Mouse (Mus musculus) liver, embryonic 11.5 days (tissue): ENCODE data around the gene Inpp4b. TPM values are rescaled to one million over a fixed set of nuclear protein-coding genes. Genes with fewer than 3 reads are reported as not detected.
A peak's percentile ranks its signal among the peaks of the same experiment; 100 is the strongest.

Experiments used
- ATAC-seq: fragments of 200-750 bp; cut with Nextera tagmentation; replicated peaks from 2 replicates; pipeline ENCODE4 v1.8.0; 2017; ENCODE audit warnings: moderate number of reproducible peaks, mild to moderate bottlenecking, moderate TSS enrichment, moderate library complexity; ENCODE audit not compliant: low FRiP score
- DNase-seq: peaks from one replicate; pipeline ENCODE4 v3.0.0-alpha.2; 2017; ENCODE audit warnings: low spot score
- H3K27ac ChIP-seq: fragments of 300-500 bp; sonication (generic); 2 replicates; pipeline ENCODE4 v1.5.1; 2014; ENCODE audit warnings: mild to moderate bottlenecking, low read depth, low read length, control low read depth
- H3K27me3 ChIP-seq: fragments of 300-500 bp; sonication (generic); replicated peaks from 2 replicates; pipeline ENCODE4 v1.6.1; 2014; ENCODE audit warnings: low read length, mixed read lengths; ENCODE audit not compliant: control insufficient read depth, insufficient read depth
- H3K36me3 ChIP-seq: fragments of 300-500 bp; sonication (generic); 2 replicates; pipeline ENCODE4 v1.6.1; 2014; ENCODE audit warnings: mild to moderate bottlenecking, low read length, moderate library complexity, mixed read lengths; ENCODE audit not compliant: control insufficient read depth, insufficient read depth
- H3K4me1 ChIP-seq: fragments of 300-500 bp; sonication (generic); replicated peaks from 2 replicates; pipeline ENCODE4 v1.6.1; 2014; ENCODE audit warnings: low read length, mixed read lengths; ENCODE audit not compliant: control insufficient read depth, insufficient read depth
- H3K4me2 ChIP-seq: fragments of 300-500 bp; sonication (generic); 2 replicates; pipeline ENCODE4 v1.6.1; 2014; ENCODE audit warnings: mild to moderate bottlenecking, control low read depth, moderate library complexity
- H3K4me3 ChIP-seq: fragments of 300-500 bp; sonication (generic); 2 replicates; pipeline ENCODE4 v1.5.1; 2014; ENCODE audit warnings: low read depth, low read length, control low read depth
- H3K9ac ChIP-seq: fragments of 300-500 bp; sonication (generic); 2 replicates; pipeline ENCODE4 v1.6.1; 2014; ENCODE audit warnings: low read depth, low read length, control low read depth
- H3K9me3 ChIP-seq: fragments of 300-500 bp; sonication (generic); 2 replicates; pipeline ENCODE4 v1.6.1; 2016; ENCODE audit warnings: low read length, inconsistent platforms, mixed read lengths; ENCODE audit not compliant: control insufficient read depth
- WGBS: fragments of 180-500 bp; shearing (Covaris S2); extraction: QIAGEN DNeasy Blood & Tissue Kit; methylation state at CpG from one replicate; pipeline ENCODE4 v1.1.7; 2014; 5-methylcytosine and 5-hydroxymethylcytosine counted together
- polyA plus RNA-seq: library from polyadenylated mRNA; unstranded; fragments of >200 nt; fragmentation: Nextera tagmentation; extraction: Ambion mirVana; gene quantifications from 2 replicates; pipeline ENCODE4 v1.2.1, GENCODE M21; 2014

The Inpp4b gene
- polyA plus RNA-seq, 1 experiment from 2014 or later = 3.9 TPM

GRCm38 (mm10) chr8:81823121-81823520 is 480.8 kb downstream of the Inpp4b start:
- H3K27ac ChIP-seq = no peak overlapping the region
- 81% methylated on average over 1 of the region's 1 CpGs for WGBS
- no peak overlapping the region for H3K4me2 ChIP-seq
- no peak overlapping the region for H3K9ac ChIP-seq
- no peaks in the 10 kb centered on the region for H3K27me3 ChIP-seq
- H3K4me1 ChIP-seq = no peaks in the 10 kb centered on the region
- H3K4me3 ChIP-seq = no peak overlapping the region
- H3K36me3 ChIP-seq = no peaks in the 10 kb centered on the region
- no peak for DNase-seq
- no peaks in the 10 kb centered on the region for H3K9me3 ChIP-seq
- ATAC-seq = no peak

DNA sequence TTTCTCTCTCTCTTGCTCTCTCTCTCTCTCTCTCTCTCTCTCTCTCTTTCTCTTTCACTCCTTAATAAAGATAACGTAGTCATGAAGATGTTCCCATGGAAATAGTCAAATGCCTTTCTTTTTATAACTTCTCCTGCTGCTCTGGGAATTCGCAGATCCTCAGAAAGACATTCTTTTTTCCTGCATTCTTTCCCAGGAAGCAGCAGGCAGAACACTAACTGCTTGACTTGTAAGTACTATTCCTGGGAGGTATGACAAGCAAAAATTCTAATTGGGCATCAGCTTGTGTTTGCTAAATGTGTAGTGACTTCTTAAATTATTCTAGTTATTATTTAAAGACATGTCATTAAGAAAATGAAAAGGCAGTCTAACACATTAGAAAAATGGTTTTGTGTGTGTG is 482.6 kb downstream of the Inpp4b start:
- no peak overlapping the region for H3K9ac ChIP-seq
- H3K36me3 ChIP-seq = no peaks in the 10 kb centered on the region
- no peak overlapping the region for H3K4me2 ChIP-seq
- H3K9me3 ChIP-seq = no peaks in the 10 kb centered on the region
- H3K27me3 ChIP-seq = no peaks in the 10 kb centered on the region
- no peak overlapping the region for H3K27ac ChIP-seq
- H3K4me3 ChIP-seq = no peak overlapping the region
- H3K4me1 ChIP-seq = no peaks in the 10 kb centered on the region
- ATAC-seq = no peak
- 63% methylated on average over 2 of the region's 2 CpGs for WGBS
- no peak for DNase-seq

DNA sequence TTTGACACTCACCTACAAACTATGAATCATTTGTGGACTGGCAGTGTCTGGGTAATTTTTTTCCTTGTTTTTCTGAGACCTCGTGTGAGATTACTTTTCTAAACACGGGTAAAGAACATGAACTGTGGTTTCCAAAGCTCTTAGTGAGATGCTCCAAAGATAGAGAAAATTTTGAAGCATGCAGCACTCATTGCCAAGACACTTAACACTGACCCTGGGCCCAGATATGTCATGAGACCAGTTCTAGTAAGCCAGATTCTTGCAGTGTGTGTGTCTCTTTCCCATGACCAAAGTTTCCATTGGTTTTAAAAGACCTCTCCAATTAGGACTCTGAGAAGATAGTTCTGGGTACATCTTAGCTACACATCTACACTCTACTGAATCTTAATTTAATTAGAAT is 484.1 kb downstream of the Inpp4b start:
- H3K9me3 ChIP-seq = no peaks in the 10 kb centered on the region
- H3K9ac ChIP-seq = no peak overlapping the region
- WGBS = 65% methylated on average over 2 of the region's 2 CpGs
- H3K4me3 ChIP-seq = no peak overlapping the region
- DNase-seq (no peak), ATAC-seq (no peak)
- H3K4me1 ChIP-seq = no peaks in the 10 kb centered on the region
- no peak overlapping the region for H3K4me2 ChIP-seq
- H3K27ac ChIP-seq = no peak overlapping the region
- H3K27me3 ChIP-seq = no peaks in the 10 kb centered on the region
- no peaks in the 10 kb centered on the region for H3K36me3 ChIP-seq

DNA sequence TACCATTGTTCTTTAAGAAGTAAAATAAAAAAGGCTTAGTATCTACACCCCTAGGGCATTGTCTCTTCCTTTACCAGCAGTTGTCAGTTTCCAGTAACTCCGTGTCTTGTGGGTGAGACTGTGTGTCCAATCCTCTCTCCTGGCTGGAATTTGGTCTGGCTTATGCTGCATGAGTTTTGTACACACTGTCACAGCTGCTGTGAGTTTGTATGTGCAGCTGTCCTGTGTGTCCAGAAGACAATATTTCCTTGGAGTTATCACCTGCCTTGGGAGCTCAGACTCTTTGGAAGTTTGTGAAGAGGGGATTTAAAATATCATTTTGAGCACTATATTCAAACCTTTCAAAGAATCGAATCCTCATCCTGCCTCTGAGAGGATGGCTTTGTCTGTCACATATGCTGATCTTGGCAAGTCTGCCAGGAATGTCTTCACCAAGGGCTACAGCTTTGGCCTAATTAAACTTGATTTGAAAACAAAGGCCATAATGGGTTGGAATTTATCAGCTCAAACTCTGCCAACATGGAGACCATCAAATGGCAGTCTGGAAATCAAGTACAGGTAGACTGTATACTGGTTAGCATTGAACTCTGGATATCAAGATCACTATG is 485.1 kb downstream of the Inpp4b start:
- Histone ChIP-seq H3K4me3 (no peak overlapping the region), H3K9ac (no peak overlapping the region), H3K27ac (no peak overlapping the region), H3K36me3 (no peaks in the 10 kb centered on the region), H3K4me2 (no peak overlapping the region), H3K4me1 (no peaks in the 10 kb centered on the region), H3K9me3 (no peaks in the 10 kb centered on the region), H3K27me3 (no peaks in the 10 kb centered on the region)
- WGBS = 77% methylated on average over 2 of the region's 2 CpGs
- no peak for DNase-seq
- ATAC-seq = no peak

DNA sequence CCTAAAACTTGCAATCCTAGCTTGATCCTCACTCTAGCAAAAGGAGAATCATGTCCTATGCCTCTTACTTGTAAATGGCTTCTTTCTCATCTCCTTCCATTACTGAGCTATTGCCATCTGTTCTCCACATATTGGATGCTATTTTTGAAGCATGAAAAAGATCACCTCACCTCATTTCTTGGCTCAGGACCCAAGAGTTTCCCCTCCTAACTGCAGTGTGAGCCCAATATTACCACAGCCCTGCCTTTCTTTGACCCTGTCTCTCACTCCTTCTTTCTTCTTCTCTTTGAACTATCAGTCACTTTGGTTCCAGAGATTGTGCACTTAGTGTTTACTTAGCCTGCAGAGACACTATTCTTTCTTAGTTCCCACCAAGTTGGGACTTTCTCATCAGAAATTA is 489.1 kb downstream of the Inpp4b start:
- Histone ChIP-seq H3K9me3 (no peaks in the 10 kb centered on the region), H3K4me2 (no peak overlapping the region), H3K4me3 (no peak overlapping the region), H3K27ac (no peak overlapping the region), H3K4me1 (no peaks in the 10 kb centered on the region), H3K27me3 (no peaks in the 10 kb centered on the region), H3K36me3 (no peaks in the 10 kb centered on the region), H3K9ac (no peak overlapping the region)
- ATAC-seq (no peak), DNase-seq (no peak)

DNA sequence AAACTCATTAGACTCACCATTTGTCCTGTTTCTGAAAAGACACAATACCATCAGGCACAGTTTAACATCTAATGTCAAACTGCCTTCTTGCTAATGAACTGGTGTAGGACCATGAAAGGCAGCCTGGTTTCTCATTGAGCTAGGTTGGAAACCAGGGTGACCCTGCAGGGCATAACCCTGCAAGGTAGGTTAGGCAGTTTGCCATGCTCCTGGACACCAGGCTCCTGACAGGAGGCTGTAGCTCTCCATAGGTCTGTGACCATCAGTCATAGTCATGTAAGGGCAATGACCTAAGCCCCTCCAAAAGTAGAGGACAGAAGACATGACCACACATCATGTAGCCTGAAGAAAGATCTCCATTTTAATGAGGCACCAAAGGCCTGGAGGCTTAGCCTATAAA is 491.5 kb downstream of the Inpp4b start:
- no peak for ATAC-seq
- Histone ChIP-seq H3K4me2 (no peak overlapping the region), H3K36me3 (no peaks in the 10 kb centered on the region), H3K4me1 (no peaks in the 10 kb centered on the region), H3K27me3 (no peaks in the 10 kb centered on the region), H3K4me3 (no peak overlapping the region), H3K9me3 (no peaks in the 10 kb centered on the region), H3K27ac (no peak overlapping the region), H3K9ac (no peak overlapping the region)
- no peak for DNase-seq

- ATAC-seq (no peak), DNase-seq (no peak)
- Histone ChIP-seq H3K4me1 (no peaks in the 10 kb centered on the region), H3K4me2 (no peak overlapping the region), H3K36me3 (no peaks in the 10 kb centered on the region), H3K9ac (no peak overlapping the region), H3K27ac (no peak overlapping the region), H3K9me3 (no peaks in the 10 kb centered on the region), H3K27me3 (no peaks in the 10 kb centered on the region), H3K4me3 (no peak overlapping the region)
Measured at GRCm38 (mm10) chr8:81840512-81840911, 498.2 kb downstream of the Inpp4b start.

GRCm38 (mm10) chr8:81844104-81844982 is 502.0 kb downstream of the Inpp4b start:
- H3K4me1 ChIP-seq = no peaks in the 10 kb centered on the region
- ATAC-seq = 0 out of 2 replicates have a peak, but pooled peaks have one; percentile 26
- WGBS = 75% methylated on average over 10 of the region's 10 CpGs
- H3K9ac ChIP-seq = no peak overlapping the region
- H3K36me3 ChIP-seq = no peaks in the 10 kb centered on the region
- no peaks in the 10 kb centered on the region for H3K9me3 ChIP-seq
- no peak overlapping the region for H3K4me3 ChIP-seq
- no peaks in the 10 kb centered on the region for H3K27me3 ChIP-seq
- H3K4me2 ChIP-seq = no peak overlapping the region
- H3K27ac ChIP-seq = no peak overlapping the region
- DNase-seq = no peak

DNA sequence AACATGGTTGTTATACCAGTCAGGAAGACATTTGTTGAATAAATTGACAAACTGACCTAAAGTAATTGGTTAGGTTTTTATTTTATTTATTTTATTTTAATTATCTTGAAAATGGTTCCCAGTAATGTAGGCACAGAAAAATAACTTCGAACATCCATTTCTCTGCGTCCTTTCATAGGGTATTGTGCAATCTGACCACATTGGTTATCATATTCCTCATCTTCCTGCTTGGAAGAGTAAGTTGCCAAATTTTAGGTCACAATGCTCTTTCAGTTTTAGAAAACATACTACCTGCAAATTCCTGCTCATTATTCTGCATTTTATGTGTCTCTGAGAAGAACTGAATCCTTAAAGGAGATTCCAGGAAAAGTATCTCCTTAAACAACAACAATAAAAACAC is 505.6 kb downstream of the Inpp4b start:
- no peaks in the 10 kb centered on the region for H3K27me3 ChIP-seq
- WGBS = 81% methylated on average over 2 of the region's 2 CpGs
- H3K9ac ChIP-seq = no peak overlapping the region
- no peak overlapping the region for H3K27ac ChIP-seq
- H3K9me3 ChIP-seq = no peaks in the 10 kb centered on the region
- H3K4me3 ChIP-seq = no peak overlapping the region
- no peak for DNase-seq
- no peaks in the 10 kb centered on the region for H3K4me1 ChIP-seq
- no peaks in the 10 kb centered on the region for H3K36me3 ChIP-seq
- H3K4me2 ChIP-seq = no peak overlapping the region
- no peak for ATAC-seq
